Mouse (Mus musculus) duodenum, adult 2 months (tissue): ENCODE measurements around the gene Tube1. TPM values are rescaled to one million over a fixed set of nuclear protein-coding genes. Genes with fewer than 3 reads are reported as not detected.

Experiments
- polyA plus RNA-seq: library from polyadenylated mRNA; depleted of rRNA; stranded (reverse); fragments of >200 nt; gene quantifications from 2 replicates; pipeline ENCODE4 v1.2.3, GENCODE M21; 2012; ENCODE audit warnings: low replicate concordance; rRNA removed

Gene Tube1
- 0.34 and 0.50 TPM in 2 replicates for polyA plus RNA-seq

DNA sequence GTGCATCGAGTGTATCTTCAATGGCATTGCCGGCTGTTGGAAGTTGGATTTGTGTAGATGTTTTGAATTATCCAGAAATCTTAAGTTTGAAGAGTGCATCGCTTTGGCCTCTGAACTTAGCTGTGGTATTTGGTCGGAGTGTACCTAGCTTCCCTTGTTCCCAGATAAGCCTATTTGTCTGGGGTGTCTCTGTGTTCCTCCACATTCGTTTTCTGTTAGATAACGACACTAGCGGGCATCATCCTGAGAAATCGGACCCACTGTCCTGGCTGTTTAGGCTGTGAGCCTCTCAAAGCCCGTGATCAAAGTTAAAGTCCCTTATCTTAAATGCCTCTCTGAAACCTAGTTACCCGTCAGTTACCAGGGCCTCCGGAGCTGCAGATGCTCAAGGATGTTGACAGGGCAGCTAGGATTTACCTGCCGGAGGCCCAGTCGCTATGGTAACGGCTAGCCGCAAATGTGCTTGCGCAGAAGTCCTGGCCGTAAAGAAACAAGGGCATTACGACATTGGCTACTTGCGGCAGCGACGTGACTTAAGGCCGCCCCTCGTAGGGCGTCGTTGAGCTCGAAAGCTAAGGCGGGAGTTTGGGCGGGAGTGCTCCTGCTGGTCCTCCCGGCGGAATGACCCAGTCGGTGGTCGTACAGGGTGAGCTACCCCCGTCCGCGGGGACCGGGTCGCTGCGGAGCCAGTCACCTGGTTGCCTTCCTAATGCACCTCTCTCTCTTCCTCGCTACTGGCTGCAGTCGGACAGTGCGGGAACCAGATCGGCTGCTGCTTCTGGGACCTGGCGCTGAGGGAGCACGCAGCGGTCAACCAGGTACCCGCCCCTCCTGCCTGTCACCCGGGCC is at the start of gene Tube1, which contains the start of gene Fam229b:
Tube1 (plus strand) TSS at position 515 of the 849 bp plus-strand sequence.
Fam229b (minus strand) TSS at position 453 of the 849 bp plus-strand sequence.

GRCm38 (mm10) chr10:39163694-39164093 is 29.9 kb downstream of the Tube1 start, which contains the start of gene Ccn6:
TSS of gene Ccn6 (minus strand) at chr10:39163794.

Other genes with a start within 250 kb of the Tube1 start
- gene Lama4, start 168.5 kb upstream of the Tube1 start, polyA plus RNA-seq, result 10.4 and 11.9 TPM in 2 replicates
- not detected in 2 replicates for gene Fam229b, start 62 bp upstream of the Tube1 start, polyA plus RNA-seq
- gene Ccn6, start 29.8 kb downstream of the Tube1 start, polyA plus RNA-seq, result 0.08 TPM in 1 of 2 replicates, not detected in the other
- gene Fyn, start 234.9 kb downstream of the Tube1 start, polyA plus RNA-seq, result 4.9 and 5.5 TPM in 2 replicates